Mouse (Mus musculus): ENCODE measurements around the gene Cdhr2. TPM values are rescaled to one million over a fixed set of nuclear protein-coding genes. Genes with fewer than 3 reads are reported as not detected.

Gene Cdhr2
- polyA plus RNA-seq, 1 experiment from 2014 or later: 7.0 TPM

- DNase-seq (no peak), ATAC-seq (no peak)
- Histone ChIP-seq H3K4me3 (ENCODE audit: low read depth, low read length) (no peak overlapping the region), H3K27me3 (ENCODE audit: insufficient read depth, low read length) (no peaks in the 10 kb centered on the region), H3K9me3 (ENCODE audit: low read length) (no peaks in the 10 kb centered on the region), H3K27ac (ENCODE audit: low read depth) (no peak overlapping the region), H3K36me3 (replicated peaks; ENCODE audit: insufficient read depth, low read length) (peaks cover 22% of the 10 kb centered on the region), H3K4me1 (ENCODE audit: insufficient read depth) (peaks cover 12% of the 10 kb centered on the region), H3K4me2 (ENCODE audit: low read depth, low read length) (no peak overlapping the region), H3K9ac (replicated peaks) (no peak overlapping the region)
- TF ChIP-seq CTCF (IDR thresholded peaks at IDR 0.05; ENCODE audit: low read depth) (no peak), EP300 (IDR thresholded peaks at IDR 0.05; ENCODE audit: low read depth) (no peak)
- 58% methylated on average over 11 of the region's 11 CpGs for WGBS (ENCODE audit: insufficient replicate concordance)
Measured at GRCm38 (mm10) chr13:54675895-54676590, 25.2 kb upstream of the Cdhr2 start.

- TF ChIP-seq EP300 (IDR thresholded peaks at IDR 0.05; ENCODE audit: low read depth) (no peak), CTCF (IDR thresholded peaks at IDR 0.05; ENCODE audit: low read depth) (no peak)
- WGBS (ENCODE audit: insufficient replicate concordance): 74% methylated on average over 4 of the region's 4 CpGs
- no peak overlapping the region for H3K27ac ChIP-seq (ENCODE audit: low read depth)
- H3K9ac ChIP-seq (replicated peaks): no peak overlapping the region
- H3K4me2 ChIP-seq (ENCODE audit: low read depth, low read length): no peak overlapping the region
- H3K4me1 ChIP-seq (ENCODE audit: insufficient read depth): peaks cover 19% of the 10 kb centered on the region
- no peak for ATAC-seq
- H3K4me3 ChIP-seq (ENCODE audit: low read depth, low read length): no peak overlapping the region
- no peak for DNase-seq
- no peaks in the 10 kb centered on the region for H3K9me3 ChIP-seq (ENCODE audit: low read length)
- H3K27me3 ChIP-seq (ENCODE audit: insufficient read depth, low read length): no peaks in the 10 kb centered on the region
- H3K36me3 ChIP-seq (replicated peaks; ENCODE audit: insufficient read depth, low read length): peaks cover 44% of the 10 kb centered on the region
Measured at GRCm38 (mm10) chr13:54678263-54678662, 23.0 kb upstream of the Cdhr2 start.

GRCm38 (mm10) chr13:54680184-54680853, 20.9 kb upstream of the Cdhr2 start:
- H3K36me3 ChIP-seq (replicated peaks; ENCODE audit: insufficient read depth, low read length): peaks cover 52% of the 10 kb centered on the region
- H3K4me1 ChIP-seq (ENCODE audit: insufficient read depth): peaks cover 34% of the 10 kb centered on the region
- TF ChIP-seq EP300 (IDR thresholded peaks at IDR 0.05; ENCODE audit: low read depth): peak; percentile 89
- no peak for TF ChIP-seq CTCF (IDR thresholded peaks at IDR 0.05; ENCODE audit: low read depth)
- no peaks in the 10 kb centered on the region for H3K27me3 ChIP-seq (ENCODE audit: insufficient read depth, low read length)
- H3K9ac ChIP-seq (replicated peaks): peak overlapping the region; percentile 41
- H3K9me3 ChIP-seq (ENCODE audit: low read length): no peaks in the 10 kb centered on the region
- WGBS (ENCODE audit: insufficient replicate concordance): 66% methylated on average over 17 of the region's 17 CpGs
- peak overlapping the region; percentile 65 for H3K4me2 ChIP-seq (ENCODE audit: low read depth, low read length)
- H3K27ac ChIP-seq (ENCODE audit: low read depth): peak overlapping the region; percentile 78
- ATAC-seq (peak; percentile 93), DNase-seq (peak; percentile 71)
- peak overlapping the region; percentile 28; the same call in 1 of the 2 replicates for H3K4me3 ChIP-seq (ENCODE audit: low read depth, low read length)

- Histone ChIP-seq H3K4me2 (ENCODE audit: low read depth, low read length) (peak overlapping the region; percentile 65), H3K27ac (ENCODE audit: low read depth) (peak overlapping the region; percentile 78), H3K9me3 (ENCODE audit: low read length) (no peaks in the 10 kb centered on the region), H3K4me3 (ENCODE audit: low read depth, low read length) (no peak overlapping the region), H3K4me1 (ENCODE audit: insufficient read depth) (peaks cover 41% of the 10 kb centered on the region), H3K9ac (replicated peaks) (peak overlapping the region; percentile 41; the same call in 1 of the 2 replicates), H3K36me3 (replicated peaks; ENCODE audit: insufficient read depth, low read length) (peaks cover 52% of the 10 kb centered on the region), H3K27me3 (ENCODE audit: insufficient read depth, low read length) (no peaks in the 10 kb centered on the region)
- 58% methylated on average over 8 of the region's 8 CpGs for WGBS (ENCODE audit: insufficient replicate concordance)
- no peak for TF ChIP-seq CTCF (IDR thresholded peaks at IDR 0.05; ENCODE audit: low read depth)
- TF ChIP-seq EP300 (IDR thresholded peaks at IDR 0.05; ENCODE audit: low read depth): no peak
- peak; percentile 28 for DNase-seq
- no peak for ATAC-seq
Measured at GRCm38 (mm10) chr13:54681291-54681690, 20.0 kb upstream of the Cdhr2 start.

GRCm38 (mm10) chr13:54683301-54683700, 18.0 kb upstream of the Cdhr2 start:
- Histone ChIP-seq H3K4me2 (ENCODE audit: low read depth, low read length) (no peak overlapping the region), H3K9me3 (ENCODE audit: low read length) (no peaks in the 10 kb centered on the region), H3K9ac (replicated peaks) (no peak overlapping the region), H3K27me3 (ENCODE audit: insufficient read depth, low read length) (no peaks in the 10 kb centered on the region), H3K27ac (ENCODE audit: low read depth) (no peak overlapping the region), H3K36me3 (replicated peaks; ENCODE audit: insufficient read depth, low read length) (peaks cover 52% of the 10 kb centered on the region), H3K4me1 (ENCODE audit: insufficient read depth) (peaks cover 44% of the 10 kb centered on the region), H3K4me3 (ENCODE audit: low read depth, low read length) (no peak overlapping the region)
- TF ChIP-seq CTCF (IDR thresholded peaks at IDR 0.05; ENCODE audit: low read depth): no peak
- TF ChIP-seq EP300 (IDR thresholded peaks at IDR 0.05; ENCODE audit: low read depth): no peak
- WGBS (ENCODE audit: insufficient replicate concordance): 93% methylated on average over 3 of the region's 3 CpGs
- ATAC-seq: no peak
- DNase-seq: no peak

- H3K9ac ChIP-seq (replicated peaks): no peak overlapping the region; the same call in 1 of the 2 replicates
- ATAC-seq: no peak
- no peak for TF ChIP-seq CTCF (IDR thresholded peaks at IDR 0.05; ENCODE audit: low read depth)
- 60% methylated on average over 3 of the region's 3 CpGs for WGBS (ENCODE audit: insufficient replicate concordance)
- no peak for DNase-seq
- peaks cover 45% of the 10 kb centered on the region for H3K36me3 ChIP-seq (replicated peaks; ENCODE audit: insufficient read depth, low read length)
- H3K4me1 ChIP-seq (ENCODE audit: insufficient read depth): peaks cover 44% of the 10 kb centered on the region
- H3K27ac ChIP-seq (ENCODE audit: low read depth): no peak overlapping the region
- H3K27me3 ChIP-seq (ENCODE audit: insufficient read depth, low read length): no peaks in the 10 kb centered on the region
- no peaks in the 10 kb centered on the region for H3K9me3 ChIP-seq (ENCODE audit: low read length)
- no peak overlapping the region for H3K4me3 ChIP-seq (ENCODE audit: low read depth, low read length)
- H3K4me2 ChIP-seq (ENCODE audit: low read depth, low read length): no peak overlapping the region
Measured at GRCm38 (mm10) chr13:54684140-54684896, 16.9 kb upstream of the Cdhr2 start.

Data from liver, postnatal 0 days (tissue).